Mouse (Mus musculus) megakaryocyte, embryonic 14.5 days (primary cell): Measurements from ENCODE around the gene Tcaim.

Source experiments
- FLI1 ChIP-seq: IDR thresholded peaks from 2 replicates; pipeline ENCODE4 v1.6.1; 2012; ENCODE audit warnings: low read length, inconsistent platforms, mixed read lengths
- GATA1 ChIP-seq: IDR thresholded peaks from 3 replicates; pipeline ENCODE4 v1.6.1; 2012; ENCODE audit warnings: mixed read lengths, low read length, inconsistent platforms, borderline replicate concordance

GRCm38 (mm10) chr9:122760111-122760510 lies 45.2 kb upstream of the Tcaim start:
- TF ChIP-seq GATA1 (no peak), FLI1 (no peak)
